Mouse (Mus musculus) olfactory bulb, adult 2 months (tissue): Measurements from ENCODE around the gene Oxld1.

Experiments used
- CTCF ChIP-seq: fragments of 200-500 bp; IDR thresholded peaks from 2 replicates; pipeline ENCODE4 v1.5.1; 2012; ENCODE audit warnings: low read depth, mild to moderate bottlenecking, low read length, moderate library complexity; ENCODE audit not compliant: insufficient read depth
- POLR2A ChIP-seq: fragments of 200-500 bp; IDR thresholded peaks from 2 replicates; pipeline ENCODE4 v1.6.1; 2012; ENCODE audit warnings: mild to moderate bottlenecking, low read depth, low read length, moderate library complexity; ENCODE audit not compliant: insufficient read depth

- TF ChIP-seq CTCF (no peak), POLR2A (no peak)
Observed at GRCm38 (mm10) chr11:120453306-120453705, 4.6 kb downstream of the Oxld1 start, which contains the start of gene Pde6g.
